Mouse (Mus musculus): Measurements from ENCODE around the gene Cep164. TPM values are rescaled to one million over a fixed set of nuclear protein-coding genes. Genes with fewer than 3 reads are reported as not detected.

Cep164 gene
- polyA plus RNA-seq, 1 experiment from 2014 or later = 24.1 TPM

- WGBS = 66% methylated on average over 9 of the region's 9 CpGs
- Histone ChIP-seq H3K4me1 (ENCODE audit: insufficient read depth, low read length) (peaks cover 7% of the 10 kb centered on the region), H3K36me3 (ENCODE audit: insufficient read depth, low read length) (peaks cover 18% of the 10 kb centered on the region), H3K4me3 (ENCODE audit: low read length) (no peak overlapping the region), H3K9me3 (ENCODE audit: low read length) (no peaks in the 10 kb centered on the region), H3K4me2 (replicated peaks; ENCODE audit: low read depth, low read length) (no peak overlapping the region), H3K27ac (ENCODE audit: low read length) (0 out of 2 replicates have a peak overlapping the region, but pooled peaks have one; percentile 11), H3K9ac (replicated peaks; ENCODE audit: low read length) (no peak overlapping the region), H3K27me3 (ENCODE audit: insufficient read depth, low read length) (no peaks in the 10 kb centered on the region)
- ATAC-seq (ENCODE audit: low FRiP score, low TSS enrichment) = no peak
Measured at GRCm38 (mm10) chr9:45815113-45815512, 13.4 kb downstream of the Cep164 start.

- Histone ChIP-seq H3K9me3 (ENCODE audit: low read length) (no peaks in the 10 kb centered on the region), H3K4me3 (ENCODE audit: low read length) (no peak overlapping the region), H3K4me2 (replicated peaks; ENCODE audit: low read depth, low read length) (no peak overlapping the region), H3K36me3 (ENCODE audit: insufficient read depth, low read length) (peaks cover 14% of the 10 kb centered on the region; the same call in 1 of the 2 replicates), H3K27me3 (ENCODE audit: insufficient read depth, low read length) (no peaks in the 10 kb centered on the region), H3K9ac (replicated peaks; ENCODE audit: low read length) (no peak overlapping the region), H3K27ac (ENCODE audit: low read length) (no peak overlapping the region), H3K4me1 (ENCODE audit: insufficient read depth, low read length) (peaks cover 7% of the 10 kb centered on the region)
- ATAC-seq (ENCODE audit: low FRiP score, low TSS enrichment) = no peak
- 73% methylated on average over 5 of the region's 5 CpGs for WGBS
Measured at GRCm38 (mm10) chr9:45811946-45812345, 16.5 kb downstream of the Cep164 start.

- H3K4me1 ChIP-seq (ENCODE audit: insufficient read depth, low read length) = no peaks in the 10 kb centered on the region
- peaks cover 20% of the 10 kb centered on the region; the same call in 1 of the 2 replicates for H3K36me3 ChIP-seq (ENCODE audit: insufficient read depth, low read length)
Measured at GRCm38 (mm10) chr9:45807761-45808160, 20.7 kb downstream of the Cep164 start.

GRCm38 (mm10) chr9:45807337-45807736, 21.2 kb downstream of the Cep164 start:
- no peaks in the 10 kb centered on the region for H3K4me1 ChIP-seq (ENCODE audit: insufficient read depth, low read length)
- H3K4me3 ChIP-seq (ENCODE audit: low read length) = no peak overlapping the region
- H3K9me3 ChIP-seq (ENCODE audit: low read length) = no peaks in the 10 kb centered on the region
- no peaks in the 10 kb centered on the region for H3K27me3 ChIP-seq (ENCODE audit: insufficient read depth, low read length)
- peaks cover 20% of the 10 kb centered on the region; the same call in 1 of the 2 replicates for H3K36me3 ChIP-seq (ENCODE audit: insufficient read depth, low read length)
- WGBS = 77% methylated on average over 11 of the region's 11 CpGs
- ATAC-seq (ENCODE audit: low FRiP score, low TSS enrichment) = no peak
- H3K4me2 ChIP-seq (replicated peaks; ENCODE audit: low read depth, low read length) = no peak overlapping the region
- H3K27ac ChIP-seq (ENCODE audit: low read length) = no peak overlapping the region
- H3K9ac ChIP-seq (replicated peaks; ENCODE audit: low read length) = no peak overlapping the region

More at GRCm38 (mm10) chr9:45807761-45808160, 20.7 kb downstream of the Cep164 start:
- no peak for ATAC-seq (ENCODE audit: low FRiP score, low TSS enrichment)
- H3K27ac ChIP-seq (ENCODE audit: low read length) = no peak overlapping the region
- no peaks in the 10 kb centered on the region for H3K9me3 ChIP-seq (ENCODE audit: low read length)
- no peak overlapping the region for H3K4me3 ChIP-seq (ENCODE audit: low read length)
- H3K4me2 ChIP-seq (replicated peaks; ENCODE audit: low read depth, low read length) = no peak overlapping the region
- no peak overlapping the region for H3K9ac ChIP-seq (replicated peaks; ENCODE audit: low read length)
- no peaks in the 10 kb centered on the region for H3K27me3 ChIP-seq (ENCODE audit: insufficient read depth, low read length)
- 79% methylated on average over 8 of the region's 8 CpGs for WGBS

GRCm38 (mm10) chr9:45806847-45807246, 21.6 kb downstream of the Cep164 start:
- no peak overlapping the region for H3K4me2 ChIP-seq (replicated peaks; ENCODE audit: low read depth, low read length)
- no peaks in the 10 kb centered on the region for H3K4me1 ChIP-seq (ENCODE audit: insufficient read depth, low read length)
- H3K4me3 ChIP-seq (ENCODE audit: low read length) = no peak overlapping the region
- no peak overlapping the region for H3K27ac ChIP-seq (ENCODE audit: low read length)
- H3K9ac ChIP-seq (replicated peaks; ENCODE audit: low read length) = no peak overlapping the region
- 87% methylated on average over 11 of the region's 11 CpGs for WGBS
- no peaks in the 10 kb centered on the region for H3K9me3 ChIP-seq (ENCODE audit: low read length)
- peaks cover 21% of the 10 kb centered on the region; the same call in 1 of the 2 replicates for H3K36me3 ChIP-seq (ENCODE audit: insufficient read depth, low read length)
- peak; percentile 77; the same call in 1 of the 2 replicates for ATAC-seq (ENCODE audit: low FRiP score, low TSS enrichment)
- H3K27me3 ChIP-seq (ENCODE audit: insufficient read depth, low read length) = no peaks in the 10 kb centered on the region

- Histone ChIP-seq H3K4me3 (ENCODE audit: low read length) (no peak overlapping the region), H3K9ac (replicated peaks; ENCODE audit: low read length) (no peak overlapping the region), H3K9me3 (ENCODE audit: low read length) (no peaks in the 10 kb centered on the region), H3K27me3 (ENCODE audit: insufficient read depth, low read length) (no peaks in the 10 kb centered on the region), H3K36me3 (ENCODE audit: insufficient read depth, low read length) (peaks cover 23% of the 10 kb centered on the region), H3K4me2 (replicated peaks; ENCODE audit: low read depth, low read length) (no peak overlapping the region), H3K27ac (ENCODE audit: low read length) (no peak overlapping the region), H3K4me1 (ENCODE audit: insufficient read depth, low read length) (peaks cover 12% of the 10 kb centered on the region)
- no peak for ATAC-seq (ENCODE audit: low FRiP score, low TSS enrichment)
- 53% methylated on average over 21 of the region's 21 CpGs for WGBS
Measured at GRCm38 (mm10) chr9:45803070-45803774, 25.3 kb downstream of the Cep164 start.

DNA sequence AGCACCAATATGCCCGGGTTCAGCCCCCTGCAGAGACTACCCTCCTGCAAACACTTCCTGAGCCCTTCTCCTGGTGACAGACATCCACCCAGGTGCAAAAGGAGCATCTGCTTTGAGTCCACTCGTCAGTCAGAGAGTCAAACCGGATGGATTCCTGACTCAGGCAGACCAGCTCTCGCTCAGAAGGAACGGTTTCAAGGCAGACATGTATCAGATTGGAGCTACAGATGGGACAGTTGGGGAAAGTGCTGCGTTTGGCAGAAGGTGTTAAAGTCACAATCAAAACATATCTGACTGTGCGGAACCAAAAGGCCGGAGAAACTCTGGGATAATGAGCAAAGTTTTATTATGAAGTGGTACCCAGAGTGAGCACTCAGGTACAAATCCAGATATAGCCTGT, 29.1 kb downstream of the Cep164 start:
- Histone ChIP-seq H3K4me3 (ENCODE audit: low read length) (no peak overlapping the region), H3K27ac (ENCODE audit: low read length) (no peak overlapping the region), H3K9ac (replicated peaks; ENCODE audit: low read length) (no peak overlapping the region), H3K36me3 (ENCODE audit: insufficient read depth, low read length) (peaks cover 10% of the 10 kb centered on the region), H3K9me3 (ENCODE audit: low read length) (no peaks in the 10 kb centered on the region), H3K27me3 (ENCODE audit: insufficient read depth, low read length) (no peaks in the 10 kb centered on the region), H3K4me2 (replicated peaks; ENCODE audit: low read depth, low read length) (no peak overlapping the region), H3K4me1 (ENCODE audit: insufficient read depth, low read length) (peaks cover 13% of the 10 kb centered on the region)
- no peak for ATAC-seq (ENCODE audit: low FRiP score, low TSS enrichment)
- WGBS = 60% methylated on average over 8 of the region's 8 CpGs

DNA sequence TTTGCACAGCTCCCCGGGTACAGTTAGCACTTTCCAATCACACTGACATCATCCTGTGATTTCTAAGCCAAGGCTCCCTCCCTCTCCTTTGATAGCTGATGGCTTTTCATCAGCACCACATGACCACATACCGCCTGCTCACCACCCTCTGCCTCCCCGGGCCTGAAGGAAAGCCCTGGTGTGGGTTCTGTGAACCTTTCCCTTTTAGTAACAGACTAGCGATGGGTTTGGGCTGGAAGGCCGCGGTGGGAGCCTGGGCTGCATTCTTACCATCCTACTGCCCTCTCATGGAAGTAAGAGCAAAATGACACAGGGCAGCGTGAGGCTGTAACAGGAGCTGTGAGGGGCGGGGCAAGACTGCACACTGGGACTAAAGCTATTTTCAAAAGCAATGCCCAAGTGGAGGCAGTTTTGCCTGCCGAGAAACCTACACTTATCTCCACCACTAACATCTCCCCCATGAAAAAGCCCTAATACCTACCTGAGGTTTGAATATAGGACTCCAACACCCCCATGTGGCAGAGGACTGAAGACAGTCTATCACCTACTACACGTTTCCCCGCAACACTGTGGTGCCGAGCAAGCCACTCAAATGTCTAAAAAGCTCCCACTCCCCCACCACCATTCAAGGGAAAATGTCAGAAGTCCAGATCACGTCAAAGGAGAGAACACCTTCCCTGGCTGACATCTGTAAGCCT, 29.9 kb downstream of the Cep164 start:
- Histone ChIP-seq H3K4me2 (replicated peaks; ENCODE audit: low read depth, low read length) (peak overlapping the region; percentile 41; the same call in 1 of the 2 replicates), H3K4me3 (ENCODE audit: low read length) (no peak overlapping the region), H3K9me3 (ENCODE audit: low read length) (no peaks in the 10 kb centered on the region), H3K36me3 (ENCODE audit: insufficient read depth, low read length) (peaks cover 12% of the 10 kb centered on the region), H3K9ac (replicated peaks; ENCODE audit: low read length) (peak overlapping the region; percentile 44), H3K27me3 (ENCODE audit: insufficient read depth, low read length) (no peaks in the 10 kb centered on the region), H3K27ac (ENCODE audit: low read length) (no peak overlapping the region), H3K4me1 (ENCODE audit: insufficient read depth, low read length) (peaks cover 13% of the 10 kb centered on the region)
- 14% methylated on average over 13 of the region's 13 CpGs for WGBS
- ATAC-seq (ENCODE audit: low FRiP score, low TSS enrichment) = peak; percentile 86

DNA sequence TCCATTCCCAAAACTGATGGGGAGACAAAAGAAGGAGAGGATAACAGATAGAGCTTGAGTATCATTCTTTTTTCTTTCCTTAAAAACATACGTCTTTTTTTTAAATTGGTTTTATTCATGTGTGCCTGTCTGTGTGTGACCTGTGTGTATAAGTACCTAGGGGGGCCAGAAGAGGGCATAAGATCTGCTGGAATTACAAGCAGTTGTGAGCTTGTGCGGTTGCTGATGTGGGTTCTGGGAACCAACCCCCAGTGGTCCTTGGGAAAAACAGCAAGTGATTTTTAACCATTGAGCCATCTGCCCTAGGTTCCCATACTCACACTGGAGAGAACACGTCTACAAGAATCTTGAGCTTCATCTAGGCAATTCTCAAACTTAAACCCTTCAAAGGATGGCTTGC, 31.2 kb downstream of the Cep164 start:
- no peak overlapping the region for H3K4me2 ChIP-seq (replicated peaks; ENCODE audit: low read depth, low read length)
- no peaks in the 10 kb centered on the region for H3K9me3 ChIP-seq (ENCODE audit: low read length)
- ATAC-seq (ENCODE audit: low FRiP score, low TSS enrichment) = no peak
- no peaks in the 10 kb centered on the region for H3K27me3 ChIP-seq (ENCODE audit: insufficient read depth, low read length)
- peaks cover 13% of the 10 kb centered on the region for H3K4me1 ChIP-seq (ENCODE audit: insufficient read depth, low read length)
- no peak overlapping the region for H3K4me3 ChIP-seq (ENCODE audit: low read length)
- H3K9ac ChIP-seq (replicated peaks; ENCODE audit: low read length) = no peak overlapping the region
- peaks cover 21% of the 10 kb centered on the region for H3K36me3 ChIP-seq (ENCODE audit: insufficient read depth, low read length)
- WGBS = 81% methylated on average over 3 of the region's 3 CpGs
- no peak overlapping the region for H3K27ac ChIP-seq (ENCODE audit: low read length)

DNA sequence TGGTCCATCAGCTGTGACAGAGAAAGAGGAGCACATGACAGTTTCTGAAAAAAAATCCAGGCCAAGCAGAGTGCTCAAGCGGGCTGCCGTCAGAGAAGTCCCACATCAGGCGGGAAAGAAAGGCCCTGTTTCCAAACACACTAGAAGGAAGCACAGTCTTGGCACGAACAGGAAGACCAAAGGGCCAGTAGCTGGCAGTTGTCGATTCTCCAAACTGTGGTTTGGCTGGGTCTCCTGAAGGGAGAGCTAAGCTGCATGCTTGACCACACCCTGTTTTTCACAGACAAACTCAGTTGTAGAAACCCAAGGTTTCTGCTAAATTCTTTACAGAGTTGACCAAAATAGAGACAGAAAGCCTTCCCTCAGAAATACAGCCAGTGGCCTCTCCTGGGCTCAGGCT, 32.8 kb downstream of the Cep164 start:
- Histone ChIP-seq H3K27ac (ENCODE audit: low read length) (no peak overlapping the region), H3K4me3 (ENCODE audit: low read length) (no peak overlapping the region), H3K36me3 (ENCODE audit: insufficient read depth, low read length) (peaks cover 17% of the 10 kb centered on the region; the same call in 1 of the 2 replicates), H3K4me2 (replicated peaks; ENCODE audit: low read depth, low read length) (no peak overlapping the region), H3K27me3 (ENCODE audit: insufficient read depth, low read length) (no peaks in the 10 kb centered on the region), H3K9ac (replicated peaks; ENCODE audit: low read length) (no peak overlapping the region), H3K9me3 (ENCODE audit: low read length) (no peaks in the 10 kb centered on the region), H3K4me1 (ENCODE audit: insufficient read depth, low read length) (peaks cover 13% of the 10 kb centered on the region)
- ATAC-seq (ENCODE audit: low FRiP score, low TSS enrichment) = no peak
- 88% methylated on average over 5 of the region's 5 CpGs for WGBS
